Mouse (Mus musculus) spleen, adult 2 months (tissue): ENCODE measurements around the gene Erc2.

Experiments
- CTCF ChIP-seq: fragments of 200-500 bp; IDR thresholded peaks from 2 replicates; pipeline ENCODE4 v1.5.1; 2011; ENCODE audit warnings: mild to moderate bottlenecking, inconsistent platforms; ENCODE audit not compliant: insufficient read depth, insufficient read length, insufficient replicate concordance; ENCODE audit errors: extremely low read depth
- POLR2A ChIP-seq: fragments of 200-500 bp; IDR thresholded peaks from 2 replicates; pipeline ENCODE4 v1.6.1; 2011; ENCODE audit warnings: low read depth, low read length, inconsistent platforms

DNA sequence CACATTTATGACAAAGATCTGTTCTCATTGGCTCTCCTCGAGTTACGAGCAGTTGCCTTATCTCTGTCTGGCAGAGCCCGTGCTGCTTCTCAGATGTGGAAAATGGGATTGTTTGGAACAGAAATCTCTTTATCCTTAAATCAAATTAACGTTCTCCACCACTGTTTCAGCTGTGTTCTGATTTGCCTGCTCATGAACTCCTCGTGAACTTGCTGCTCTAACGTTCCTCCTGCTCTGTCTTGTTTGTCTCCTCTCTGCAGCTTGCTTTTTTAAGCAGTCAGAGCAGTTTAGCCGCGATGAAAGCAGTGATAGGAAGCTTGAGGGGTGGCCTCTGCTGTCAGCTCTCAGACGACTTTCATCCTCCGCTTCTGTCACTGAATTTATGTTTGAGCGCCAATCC is 32.4 kb downstream of the Erc2 start:
- TF ChIP-seq CTCF (no peak), POLR2A (no peak)
